Mouse (Mus musculus): ENCODE results near the gene Rad51ap1. TPM values are rescaled to one million over a fixed set of nuclear protein-coding genes. Genes with fewer than 3 reads are reported as not detected.

Rad51ap1 gene
- total and polyA plus RNA-seq, 3 experiments = 30.0 to 84.1 (median 79.1) TPM

GRCm38 (mm10) chr6:126907378-126907777, 32.0 kb downstream of the Rad51ap1 start (continued):
- TF ChIP-seq BHLHE40 (IDR thresholded peaks at IDR 0.05; ENCODE audit: low read depth, low read length) (no peak), KAT2A (IDR thresholded peaks at IDR 0.05; ENCODE audit: insufficient replicate concordance, low read length) (no peak), HCFC1 (IDR thresholded peaks at IDR 0.05; ENCODE audit: low read depth, low read length) (peak; percentile 56), IRF4 (IDR thresholded peaks at IDR 0.05; ENCODE audit: low read depth, low read length) (no peak), ZNF384 (IDR thresholded peaks at IDR 0.05; ENCODE audit: low read depth, low read length) (peak; percentile 80), JUN (IDR thresholded peaks at IDR 0.05; ENCODE audit: insufficient read depth, low read depth, low read length) (no peak), SMC3 (IDR thresholded peaks at IDR 0.05; ENCODE audit: low read depth, low read length) (no peak), TBP (conservative IDR thresholded peaks at IDR 0.05; ENCODE audit: low read depth, low read length) (no peak; the same call in 1 of the 2 replicates), GABPA (IDR thresholded peaks at IDR 0.05; ENCODE audit: insufficient replicate concordance, low read depth, low read length) (no peak), MAX (IDR thresholded peaks at IDR 0.05; ENCODE audit: low read length) (no peak), USF1 (IDR thresholded peaks at IDR 0.05; ENCODE audit: low read depth, low read length) (no peak), E2F4 (IDR thresholded peaks at IDR 0.05; ENCODE audit: insufficient replicate concordance, low read depth, low read length) (no peak), UBTF (IDR thresholded peaks at IDR 0.05; ENCODE audit: low read depth, low read length) (no peak), SIN3A (IDR thresholded peaks at IDR 0.05; ENCODE audit: low read length) (0 out of 2 replicates have a peak, but pooled peaks have one; percentile 52), POLR2AphosphoS2 (IDR thresholded peaks at IDR 0.05; ENCODE audit: low read depth, low read length) (0 out of 2 replicates have a peak, but pooled peaks have one; percentile 45), POLR2A (IDR thresholded peaks at IDR 0.05; ENCODE audit: low read depth, low read length) (peak; percentile 67)

GRCm38 (mm10) chr6:126877118-126877517, 62.3 kb downstream of the Rad51ap1 start:
- Histone ChIP-seq H3K27ac (ENCODE audit: insufficient read depth, low read depth) (no peak overlapping the region), H3K27me3 (replicated peaks) (no peaks in the 10 kb centered on the region), H3K9ac (ENCODE audit: insufficient read depth, low read depth) (no peak overlapping the region), H3K9me3 (replicated peaks; ENCODE audit: low read length) (no peaks in the 10 kb centered on the region), H3K36me3 (replicated peaks in 1 of 2; ENCODE audit: control insufficient read depth in 1 of 2, insufficient read depth in 1 of 2, low read length in 1 of 2) (peaks cover 62 to 95% of the 10 kb centered on the region in 2 experiments), H3K4me2 (ENCODE audit: insufficient read depth, low read depth, poor library complexity, severe bottlenecking) (no peak overlapping the region), H3K4me1 (ENCODE audit: control insufficient read depth in 1 of 2, insufficient read depth in 2 of 2) (no peaks in the 10 kb centered on the region), H3K4me3 (replicated peaks in 1 of 3; ENCODE audit: low read depth in 2 of 3, low read length in 2 of 3, poor library complexity in 1 of 3) (no peak overlapping the region), H3K79me2 (replicated peaks; ENCODE audit: control insufficient read depth, extremely low read depth, insufficient read depth, poor library complexity, severe bottlenecking) (no peaks in the 10 kb centered on the region)
- TF ChIP-seq POLR2A (IDR thresholded peaks at IDR 0.05; ENCODE audit: low read depth, low read length) = no peak
- TF ChIP-seq RCOR1 (conservative IDR thresholded peaks at IDR 0.05; ENCODE audit: low read depth, low read length) = no peak
- no peak for TF ChIP-seq JUND (conservative IDR thresholded peaks at IDR 0.05; ENCODE audit: low read depth, low read length)
- TF ChIP-seq KAT2A (IDR thresholded peaks at IDR 0.05; ENCODE audit: insufficient replicate concordance, low read length) = no peak
- no peak for TF ChIP-seq ZKSCAN1 (IDR thresholded peaks at IDR 0.05; ENCODE audit: borderline replicate concordance, low read depth, low read length)
- TF ChIP-seq SMC3 (IDR thresholded peaks at IDR 0.05; ENCODE audit: low read depth, low read length) = no peak
- TF ChIP-seq BHLHE40 (IDR thresholded peaks at IDR 0.05; ENCODE audit: low read depth, low read length) = no peak
- TF ChIP-seq RAD21 (IDR thresholded peaks at IDR 0.05; ENCODE audit: low read depth, low read length) = no peak
- no peak for TF ChIP-seq ETS1 (conservative IDR thresholded peaks at IDR 0.05; ENCODE audit: low read depth, low read length)
- TF ChIP-seq TCF12 (IDR thresholded peaks at IDR 0.05; ENCODE audit: low read depth, low read length) = no peak
- TF ChIP-seq HCFC1 (IDR thresholded peaks at IDR 0.05; ENCODE audit: low read depth, low read length) = no peak
- TF ChIP-seq ZC3H11A (IDR thresholded peaks at IDR 0.05; ENCODE audit: low read depth, low read length) = no peak
- TF ChIP-seq JUN (IDR thresholded peaks at IDR 0.05; ENCODE audit: insufficient read depth, low read depth, low read length) = no peak
- DNase-seq (ENCODE audit: extremely low read depth) = no peak
- dilution Hi-C loops (cut with MboI; ENCODE audit: extremely low pct_ligation_motif_present, extremely low pct_unique_long_range_greater_than_20kb, low sequenced_read_pairs) = no loop called here
- in situ Hi-C loops (cut with MboI; ENCODE audit: low pct_ligation_motif_present, low pct_unique_long_range_greater_than_20kb, low sequenced_read_pairs) = no loop called here

Other genes starting within 250 kb of the Rad51ap1 start
- gene Kcna6, start 198.9 kb downstream of the Rad51ap1 start, total RNA-seq (2012; rRNA removed) = not detected in 2 replicates
- not detected in 2 replicates for gene Kcna6, start 198.9 kb downstream of the Rad51ap1 start, total RNA-seq (2014; rRNA removed)
- gene Kcna6, start 198.9 kb downstream of the Rad51ap1 start, polyA plus RNA-seq (2012; ENCODE audit: insufficient read length, low read depth) = not detected in 2 replicates
- 141 and 159 TPM in 2 replicates for gene Ndufa9, start 90.5 kb downstream of the Rad51ap1 start, total RNA-seq (2012; rRNA removed)
- 146 and 159 TPM in 2 replicates for gene Ndufa9, start 90.5 kb downstream of the Rad51ap1 start, total RNA-seq (2014; rRNA removed)
- gene Ndufa9, start 90.5 kb downstream of the Rad51ap1 start, polyA plus RNA-seq (2012; ENCODE audit: insufficient read length, low read depth) = 151 and 157 TPM in 2 replicates
- 0.63 and 2.0 TPM in 2 replicates for gene Akap3, start 86.5 kb downstream of the Rad51ap1 start, total RNA-seq (2012; rRNA removed)
- gene Akap3, start 86.5 kb downstream of the Rad51ap1 start, total RNA-seq (2014; rRNA removed) = 1.2 and 1.6 TPM in 2 replicates
- gene Akap3, start 86.5 kb downstream of the Rad51ap1 start, polyA plus RNA-seq (2012; ENCODE audit: insufficient read length, low read depth) = 2.0 TPM in 2 replicates
- 8.8 and 13.1 TPM in 2 replicates for gene Dyrk4, start 17.7 kb downstream of the Rad51ap1 start, total RNA-seq (2012; rRNA removed)
- gene Dyrk4, start 17.7 kb downstream of the Rad51ap1 start, total RNA-seq (2014; rRNA removed) = 7.3 and 7.8 TPM in 2 replicates
- gene Dyrk4, start 17.7 kb downstream of the Rad51ap1 start, polyA plus RNA-seq (2012; ENCODE audit: insufficient read length, low read depth) = 30.0 and 30.3 TPM in 2 replicates
- 18.7 and 26.5 TPM in 2 replicates for gene D6Wsu163e, start 375 bp upstream of the Rad51ap1 start, total RNA-seq (2012; rRNA removed)
- gene D6Wsu163e, start 375 bp upstream of the Rad51ap1 start, total RNA-seq (2014; rRNA removed) = 42.0 and 42.7 TPM in 2 replicates
- 26.6 and 31.1 TPM in 2 replicates for gene D6Wsu163e, start 375 bp upstream of the Rad51ap1 start, polyA plus RNA-seq (2012; ENCODE audit: insufficient read length, low read depth)
- gene Fgf6, start 76.0 kb upstream of the Rad51ap1 start, total RNA-seq (2012; rRNA removed) = not detected in 2 replicates
- gene Fgf6, start 76.0 kb upstream of the Rad51ap1 start, total RNA-seq (2014; rRNA removed) = not detected in 2 replicates
- gene Fgf6, start 76.0 kb upstream of the Rad51ap1 start, polyA plus RNA-seq (2012; ENCODE audit: insufficient read length, low read depth) = not detected in 2 replicates
- gene Fgf23, start 133.3 kb upstream of the Rad51ap1 start, total RNA-seq (2012; rRNA removed) = not detected in 2 replicates
- not detected in 2 replicates for gene Fgf23, start 133.3 kb upstream of the Rad51ap1 start, total RNA-seq (2014; rRNA removed)
- gene Fgf23, start 133.3 kb upstream of the Rad51ap1 start, polyA plus RNA-seq (2012; ENCODE audit: insufficient read length, low read depth) = not detected in 2 replicates
- 8.9 and 12.4 TPM in 2 replicates for gene Tigar, start 170.0 kb upstream of the Rad51ap1 start, total RNA-seq (2012; rRNA removed)
- gene Tigar, start 170.0 kb upstream of the Rad51ap1 start, total RNA-seq (2014; rRNA removed) = 11.5 and 11.8 TPM in 2 replicates
- 18.6 and 20.8 TPM in 2 replicates for gene Tigar, start 170.0 kb upstream of the Rad51ap1 start, polyA plus RNA-seq (2012; ENCODE audit: insufficient read length, low read depth)
- 99.4 and 146 TPM in 2 replicates for gene Ccnd2, start 212.6 kb upstream of the Rad51ap1 start, total RNA-seq (2012; rRNA removed)
- gene Ccnd2, start 212.6 kb upstream of the Rad51ap1 start, total RNA-seq (2014; rRNA removed) = 33.5 and 42.4 TPM in 2 replicates
- gene Ccnd2, start 212.6 kb upstream of the Rad51ap1 start, polyA plus RNA-seq (2012; ENCODE audit: insufficient read length, low read depth) = 255 and 299 TPM in 2 replicates

All from CH12.LX (cell line).